Mouse (Mus musculus): ENCODE data around the gene Ganc. TPM values are rescaled to one million over a fixed set of nuclear protein-coding genes. Genes with fewer than 3 reads are reported as not detected.

Gene Ganc
- polyA plus RNA-seq, 2 experiments = 4.8 to 5.1 TPM

DNA sequence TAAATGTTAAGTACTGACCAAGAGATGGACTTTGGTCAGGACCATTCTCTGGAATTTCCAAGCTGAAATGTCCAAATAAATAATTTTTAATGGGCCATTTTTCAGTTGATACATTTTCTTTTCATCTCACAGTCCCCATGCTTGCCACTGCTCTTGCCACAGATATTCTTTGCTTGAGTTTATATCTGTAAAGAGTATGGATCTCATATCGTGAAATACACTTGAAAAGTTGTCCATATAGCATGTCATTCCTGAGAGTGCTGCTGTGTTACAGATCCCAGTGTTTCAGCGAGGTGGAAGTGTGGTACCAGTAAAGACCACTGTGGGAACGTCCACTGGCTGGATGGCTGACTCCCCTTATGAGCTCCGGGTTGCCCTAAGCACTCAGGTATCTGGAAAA is 52.0 kb downstream of the Ganc start, which contains the start of gene Capn3:
Gene Capn3 (plus strand): TSS at position 301 of the 400 bp plus-strand sequence.
- Histone ChIP-seq H3K27me3 (ENCODE audit: control insufficient read depth, insufficient read depth, low read length) (no peaks in the 10 kb centered on the region), H3K27ac (no peak within 1 kb of the TSS), H3K4me2 (ENCODE audit: low read depth) (no peak within 1 kb of the TSS), H3K36me3 (replicated peaks; ENCODE audit: control insufficient read depth, insufficient read depth, low read depth) (no peaks in the 10 kb centered on the region), H3K4me3 (ENCODE audit: insufficient read depth in 1 of 2, low read depth in 2 of 2, low read length in 2 of 2) (no peak within 1 kb of the TSS), H3K4me1 (replicated peaks; ENCODE audit: control insufficient read depth in 2 of 2, insufficient read depth in 2 of 2, low read length in 1 of 2) (no peaks in the 10 kb centered on the region), H3K9me3 (ENCODE audit: control insufficient read depth, low read length) (no peaks in the 10 kb centered on the region), H3K9ac (replicated peaks) (no peak within 1 kb of the TSS)
- no peak for ATAC-seq (ENCODE audit: insufficient read depth)
- TF ChIP-seq EP300 (IDR thresholded peaks at IDR 0.05; ENCODE audit: low read depth) (no peak), CTCF (IDR thresholded peaks at IDR 0.05; ENCODE audit: low read depth) (no peak)
- no peak for DNase-seq (ENCODE audit: low read depth in 3 of 3, low spot score in 3 of 3)
- 53% methylated on average over 4 of the region's 4 CpGs for WGBS (ENCODE audit: insufficient replicate concordance)

DNA sequence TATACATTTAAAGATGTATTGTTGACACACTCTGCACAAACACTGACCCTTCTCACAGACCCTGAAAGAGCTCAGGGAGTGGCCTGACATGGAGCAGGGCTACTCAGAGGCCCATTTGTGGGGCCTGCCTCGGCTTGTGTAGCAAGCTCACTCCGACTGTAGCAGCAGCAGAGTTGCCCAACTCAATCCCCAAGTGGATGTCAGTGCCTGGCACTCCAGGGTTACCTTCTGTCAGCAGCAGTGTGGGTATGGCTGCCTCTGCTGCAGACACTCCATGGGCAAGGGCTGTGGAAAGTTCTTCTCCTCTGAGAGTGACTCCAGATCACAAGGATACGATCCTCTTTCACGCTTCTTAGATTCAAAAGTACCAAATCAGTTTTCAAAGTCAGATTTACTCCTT is 56.5 kb downstream of the Ganc start:
- Histone ChIP-seq H3K9me3 (ENCODE audit: control insufficient read depth, low read length) (no peaks in the 10 kb centered on the region), H3K4me3 (ENCODE audit: insufficient read depth in 1 of 2, low read depth in 2 of 2, low read length in 2 of 2) (no peak overlapping the region), H3K4me2 (ENCODE audit: low read depth) (no peak overlapping the region), H3K4me1 (replicated peaks; ENCODE audit: control insufficient read depth in 2 of 2, insufficient read depth in 2 of 2, low read length in 1 of 2) (peaks cover 0 to 15% of the 10 kb centered on the region in 2 experiments; a peak in 2 of 4 replicates), H3K36me3 (replicated peaks; ENCODE audit: control insufficient read depth, insufficient read depth, low read depth) (no peaks in the 10 kb centered on the region), H3K27me3 (ENCODE audit: control insufficient read depth, insufficient read depth, low read length) (no peaks in the 10 kb centered on the region), H3K27ac (no peak overlapping the region), H3K9ac (replicated peaks) (no peak overlapping the region)
- ATAC-seq (ENCODE audit: insufficient read depth) (no peak), DNase-seq (ENCODE audit: low read depth in 3 of 3, low spot score in 3 of 3) (no peak)
- 79% methylated on average over 4 of the region's 4 CpGs for WGBS (ENCODE audit: insufficient replicate concordance)
- no peak for TF ChIP-seq EP300 (IDR thresholded peaks at IDR 0.05; ENCODE audit: low read depth)
- no peak for TF ChIP-seq CTCF (IDR thresholded peaks at IDR 0.05; ENCODE audit: low read depth)

GRCm38 (mm10) chr2:120463328-120463727 is 59.6 kb downstream of the Ganc start:
- 40% methylated on average over 7 of the region's 7 CpGs for whole genome bisulfite sequencing (ENCODE audit: insufficient replicate concordance)
- ATAC-seq (ENCODE audit: insufficient read depth) = no peak
- no peak overlapping the region for H3K9ac ChIP-seq (replicated peaks)
- H3K27me3 ChIP-seq (ENCODE audit: control insufficient read depth, insufficient read depth, low read length) = no peaks in the 10 kb centered on the region
- no peak overlapping the region for H3K4me2 ChIP-seq (ENCODE audit: low read depth)
- peaks cover 0 to 17% of the 10 kb centered on the region in 2 experiments; a peak in 2 of 4 replicates for H3K4me1 ChIP-seq (replicated peaks; ENCODE audit: control insufficient read depth in 2 of 2, insufficient read depth in 2 of 2, low read length in 1 of 2)
- TF ChIP-seq CTCF (IDR thresholded peaks at IDR 0.05; ENCODE audit: low read depth) (no peak), EP300 (IDR thresholded peaks at IDR 0.05; ENCODE audit: low read depth) (no peak)
- no peak overlapping the region for H3K27ac ChIP-seq
- DNase-seq (ENCODE audit: low read depth in 3 of 3, low spot score in 3 of 3) = no peak
- H3K4me3 ChIP-seq (ENCODE audit: insufficient read depth in 1 of 2, low read depth in 2 of 2, low read length in 2 of 2) = no peak overlapping the region
- H3K9me3 ChIP-seq (ENCODE audit: control insufficient read depth, low read length) = no peaks in the 10 kb centered on the region
- H3K36me3 ChIP-seq (replicated peaks; ENCODE audit: control insufficient read depth, insufficient read depth, low read depth) = no peaks in the 10 kb centered on the region

- ATAC-seq (ENCODE audit: insufficient read depth) (no peak), DNase-seq (ENCODE audit: low read depth in 3 of 3, low spot score in 3 of 3) (no peak)
- no peaks in the 10 kb centered on the region for H3K9me3 ChIP-seq (ENCODE audit: control insufficient read depth, low read length)
- no peak overlapping the region for H3K4me3 ChIP-seq (ENCODE audit: insufficient read depth in 1 of 2, low read depth in 2 of 2, low read length in 2 of 2)
- peaks cover 0 to 18% of the 10 kb centered on the region in 2 experiments; a peak in 2 of 4 replicates for H3K4me1 ChIP-seq (replicated peaks; ENCODE audit: control insufficient read depth in 2 of 2, insufficient read depth in 2 of 2, low read length in 1 of 2)
- no peak overlapping the region for H3K4me2 ChIP-seq (ENCODE audit: low read depth)
- TF ChIP-seq EP300 (IDR thresholded peaks at IDR 0.05; ENCODE audit: low read depth) (no peak), CTCF (IDR thresholded peaks at IDR 0.05; ENCODE audit: low read depth) (no peak)
- no peaks in the 10 kb centered on the region for H3K36me3 ChIP-seq (replicated peaks; ENCODE audit: control insufficient read depth, insufficient read depth, low read depth)
- H3K9ac ChIP-seq (replicated peaks) = no peak overlapping the region
- H3K27ac ChIP-seq = no peak overlapping the region
- WGBS (ENCODE audit: insufficient replicate concordance) = 45% methylated on average over 8 of the region's 8 CpGs
- no peaks in the 10 kb centered on the region for H3K27me3 ChIP-seq (ENCODE audit: control insufficient read depth, insufficient read depth, low read length)
Observed at GRCm38 (mm10) chr2:120464091-120464490, 60.4 kb downstream of the Ganc start.

DNA sequence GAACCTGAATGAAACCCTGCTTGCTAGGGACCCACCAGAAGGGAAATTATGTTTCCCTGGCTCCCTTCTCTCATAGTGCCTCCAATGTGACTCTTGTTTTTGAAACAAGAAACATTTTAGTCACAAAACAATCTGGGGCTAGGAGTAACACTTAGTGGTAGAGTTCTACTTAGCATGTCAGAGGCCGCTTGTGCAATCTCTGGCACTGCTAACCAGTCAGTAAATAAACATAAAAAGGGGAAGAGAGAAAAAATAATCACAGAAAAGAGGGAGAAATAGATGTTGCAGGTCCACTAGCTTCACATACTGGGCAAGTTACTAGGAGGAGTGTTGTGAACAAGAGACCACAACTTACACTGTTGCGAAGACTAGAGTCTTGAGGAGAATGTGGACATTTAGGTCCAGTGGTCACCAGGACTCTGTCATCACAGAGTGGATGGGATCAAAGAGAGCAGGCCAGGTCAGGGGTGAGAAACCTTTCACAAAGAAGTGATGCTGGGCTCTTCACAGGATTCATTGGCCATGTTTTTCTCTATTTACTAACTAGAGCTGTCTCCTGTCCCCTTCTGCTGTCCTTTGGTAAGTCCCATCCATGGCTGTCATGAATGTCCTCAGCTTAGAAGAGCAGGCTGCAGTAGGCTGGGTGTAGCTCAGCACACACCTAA is 61.2 kb downstream of the Ganc start:
- Histone ChIP-seq H3K4me3 (ENCODE audit: insufficient read depth in 1 of 2, low read depth in 2 of 2, low read length in 2 of 2) (no peak overlapping the region), H3K9ac (replicated peaks) (no peak overlapping the region), H3K9me3 (ENCODE audit: control insufficient read depth, low read length) (no peaks in the 10 kb centered on the region), H3K4me1 (replicated peaks; ENCODE audit: control insufficient read depth in 2 of 2, insufficient read depth in 2 of 2, low read length in 1 of 2) (peaks cover 0 to 18% of the 10 kb centered on the region in 2 experiments; a peak in 2 of 4 replicates), H3K27me3 (ENCODE audit: control insufficient read depth, insufficient read depth, low read length) (no peaks in the 10 kb centered on the region), H3K4me2 (ENCODE audit: low read depth) (no peak overlapping the region), H3K36me3 (replicated peaks; ENCODE audit: control insufficient read depth, insufficient read depth, low read depth) (no peaks in the 10 kb centered on the region), H3K27ac (no peak overlapping the region)
- TF ChIP-seq EP300 (IDR thresholded peaks at IDR 0.05; ENCODE audit: low read depth) = no peak
- TF ChIP-seq CTCF (IDR thresholded peaks at IDR 0.05; ENCODE audit: low read depth) = no peak
- ATAC-seq (ENCODE audit: insufficient read depth) (no peak; the same call in 1 of the 2 replicates), DNase-seq (ENCODE audit: low read depth in 3 of 3, low spot score in 3 of 3) (no peak)
- WGBS (ENCODE audit: insufficient replicate concordance) = 81% methylated on average over 2 of the region's 2 CpGs
